Mouse (Mus musculus) kidney, adult 2 months (tissue): ENCODE measurements around the gene Mapkapk2. TPM values are rescaled to one million over a fixed set of nuclear protein-coding genes. Genes with fewer than 3 reads are reported as not detected.

Experiments
- DNase-seq: peaks from one replicate; pipeline ENCODE4 v3.0.0; 2021
- H3K27ac ChIP-seq: fragments of 200-500 bp; 2 replicates; pipeline ENCODE4 v1.5.1; 2012; ENCODE audit warnings: low read depth, low read length, control low read depth, inconsistent platforms; ENCODE audit not compliant: insufficient read depth
- H3K27me3 ChIP-seq: fragments of 200-500 bp; replicated peaks from 2 replicates; pipeline ENCODE4 v1.6.1; 2012; ENCODE audit warnings: mild to moderate bottlenecking, moderate library complexity, low read length, inconsistent platforms; ENCODE audit not compliant: control insufficient read depth, insufficient read depth
- H3K36me3 ChIP-seq: fragments of 200-500 bp; 2 replicates; pipeline ENCODE4 v1.6.1; 2012; ENCODE audit warnings: mild to moderate bottlenecking, moderate library complexity, low read length, inconsistent platforms; ENCODE audit not compliant: control insufficient read depth, insufficient read depth
- H3K4me1 ChIP-seq: fragments of 200-500 bp; 2 replicates; pipeline ENCODE4 v1.6.1; 2011; ENCODE audit warnings: low read length; ENCODE audit not compliant: control insufficient read depth, insufficient read depth
- H3K4me3 ChIP-seq: fragments of 200-500 bp; 2 replicates; pipeline ENCODE4 v1.5.1; 2011; ENCODE audit warnings: mild to moderate bottlenecking, low read depth, low read length, control low read depth; ENCODE audit not compliant: insufficient read depth
- CTCF ChIP-seq: fragments of 200-500 bp; conservative IDR thresholded peaks from 2 replicates; pipeline ENCODE4 v1.5.1; 2011; ENCODE audit warnings: low read depth, mild to moderate bottlenecking, control low read depth, low read length, moderate library complexity, mixed read lengths; ENCODE audit not compliant: insufficient read depth, insufficient read length
- POLR2A ChIP-seq: fragments of 200-500 bp; IDR thresholded peaks from one replicate; pipeline ENCODE4 v1.6.1; 2011; ENCODE audit warnings: low read depth, low read length, control low read depth
- WGBS: fragments of 180-500 bp; shearing (Covaris S2); methylation state at CpG from one replicate; pipeline ENCODE4 v1.1.7; 2018; 5-methylcytosine and 5-hydroxymethylcytosine counted together
- polyA plus RNA-seq: library from polyadenylated mRNA; depleted of rRNA; stranded (reverse); fragments of >200 nt; gene quantifications from 2 replicates; pipeline ENCODE4 v1.2.3, GENCODE M21; 2012

Gene Mapkapk2
- polyA plus RNA-seq, 1 experiment, result 99.5 TPM

- no peaks in the 10 kb centered on the region for H3K36me3 ChIP-seq
- no peak for TF ChIP-seq CTCF
- TF ChIP-seq POLR2A, result no peak
- WGBS, result 57% methylated on average over 5 of the region's 5 CpGs
- H3K4me3 ChIP-seq, result no peak overlapping the region
- peak overlapping the region; percentile 14 for H3K27ac ChIP-seq
- peaks cover 59% of the 10 kb centered on the region for H3K4me1 ChIP-seq
- peak; percentile 58 for DNase-seq
- H3K27me3 ChIP-seq, result no peaks in the 10 kb centered on the region
Measured at GRCm38 (mm10) chr1:131083122-131083521, 14.5 kb downstream of the Mapkapk2 start.

DNA sequence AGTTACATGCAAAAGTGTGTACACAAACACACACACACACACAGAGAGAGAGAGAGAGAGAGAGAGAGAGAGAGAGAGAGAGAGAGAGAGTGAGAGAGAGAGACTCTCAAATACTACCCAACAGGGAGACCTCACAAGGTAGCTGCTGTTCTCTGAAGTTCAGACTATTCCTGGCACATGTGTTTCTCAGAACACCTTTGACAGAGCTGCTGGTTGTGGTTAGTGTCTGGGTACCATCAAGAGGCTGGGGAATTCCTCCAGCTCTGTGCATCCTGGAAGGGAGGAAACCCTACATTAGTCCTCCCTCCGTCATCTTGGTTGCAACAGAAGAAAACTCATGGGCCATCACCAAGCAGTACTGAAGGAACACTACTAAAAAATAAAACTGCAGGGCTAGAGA, 16.9 kb downstream of the Mapkapk2 start:
- Histone ChIP-seq H3K27ac (no peak overlapping the region), H3K4me1 (peaks cover 47% of the 10 kb centered on the region), H3K27me3 (no peaks in the 10 kb centered on the region), H3K4me3 (no peak overlapping the region), H3K36me3 (no peaks in the 10 kb centered on the region)
- 89% methylated on average over 1 of the region's 1 CpGs for WGBS
- TF ChIP-seq POLR2A (no peak), CTCF (no peak)
- no peak for DNase-seq

GRCm38 (mm10) chr1:131079762-131080161, 17.9 kb downstream of the Mapkapk2 start:
- Histone ChIP-seq H3K4me3 (no peak overlapping the region), H3K36me3 (no peaks in the 10 kb centered on the region), H3K4me1 (peaks cover 49% of the 10 kb centered on the region), H3K27me3 (no peaks in the 10 kb centered on the region), H3K27ac (no peak overlapping the region)
- WGBS, result 45% methylated on average over 4 of the region's 4 CpGs
- TF ChIP-seq POLR2A (no peak), CTCF (0 out of 2 replicates have a peak, but pooled peaks have one; percentile 18)
- DNase-seq, result peak; percentile 44

- Histone ChIP-seq H3K27ac (no peak overlapping the region), H3K4me1 (peaks cover 46% of the 10 kb centered on the region), H3K4me3 (no peak overlapping the region), H3K27me3 (no peaks in the 10 kb centered on the region), H3K36me3 (no peaks in the 10 kb centered on the region)
- 62% methylated on average over 3 of the region's 3 CpGs for WGBS
- DNase-seq, result no peak
- TF ChIP-seq CTCF (no peak), POLR2A (no peak)
Measured at GRCm38 (mm10) chr1:131078761-131079330, 18.8 kb downstream of the Mapkapk2 start.

GRCm38 (mm10) chr1:131075098-131075791, 22.4 kb downstream of the Mapkapk2 start:
- peaks cover 42% of the 10 kb centered on the region for H3K4me1 ChIP-seq
- no peak overlapping the region for H3K4me3 ChIP-seq
- no peak overlapping the region for H3K27ac ChIP-seq
- no peaks in the 10 kb centered on the region for H3K36me3 ChIP-seq
- DNase-seq, result no peak
- TF ChIP-seq POLR2A, result no peak
- TF ChIP-seq CTCF, result no peak
- H3K27me3 ChIP-seq, result no peaks in the 10 kb centered on the region
- 56% methylated on average over 7 of the region's 7 CpGs for WGBS

DNA sequence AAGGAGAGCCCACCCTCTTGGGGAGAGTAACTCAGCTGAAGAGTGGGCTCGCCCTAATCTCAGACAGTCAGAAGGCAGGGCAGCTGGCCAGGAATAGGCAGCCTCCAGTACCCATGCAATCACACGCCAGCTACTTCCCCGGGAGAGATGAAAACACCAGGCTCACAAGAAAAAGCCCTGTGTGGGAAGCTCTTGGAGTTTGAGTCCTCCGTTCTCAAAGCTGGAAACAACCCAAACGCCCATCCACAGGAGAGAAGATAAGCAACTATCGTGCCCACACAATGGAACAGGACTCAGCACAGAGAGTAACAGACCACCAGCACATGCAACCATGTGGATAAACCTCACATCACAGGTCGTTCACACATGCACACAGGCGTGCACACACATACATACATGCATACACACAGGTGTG, 23.1 kb downstream of the Mapkapk2 start:
- Histone ChIP-seq H3K4me3 (no peak overlapping the region), H3K36me3 (no peaks in the 10 kb centered on the region), H3K27me3 (no peaks in the 10 kb centered on the region), H3K27ac (no peak overlapping the region), H3K4me1 (peaks cover 38% of the 10 kb centered on the region)
- 47% methylated on average over 8 of the region's 8 CpGs for WGBS
- DNase-seq, result no peak
- TF ChIP-seq POLR2A, result no peak
- no peak for TF ChIP-seq CTCF

GRCm38 (mm10) chr1:131072376-131072990, 25.1 kb downstream of the Mapkapk2 start:
- Histone ChIP-seq H3K27ac (peak overlapping the region; percentile 46), H3K36me3 (no peaks in the 10 kb centered on the region), H3K4me1 (peaks cover 53% of the 10 kb centered on the region), H3K4me3 (no peak overlapping the region), H3K27me3 (no peaks in the 10 kb centered on the region)
- 37% methylated on average over 7 of the region's 7 CpGs for WGBS
- DNase-seq, result peak; percentile 56
- TF ChIP-seq CTCF, result no peak
- TF ChIP-seq POLR2A, result no peak
